Mouse (Mus musculus): ENCODE measurements around the gene Pdhb. TPM values are rescaled to one million over a fixed set of nuclear protein-coding genes. Genes with fewer than 3 reads are reported as not detected.

Pdhb gene
- polyA plus RNA-seq, 1 experiment from 2014 or later = 207 TPM

GRCm38 (mm10) chr14:8119904-8120303, 52.9 kb downstream of the Pdhb start:
- Histone ChIP-seq H3K36me3 (peaks cover 15% of the 10 kb centered on the region), H3K9me3 (replicated peaks) (no peaks in the 10 kb centered on the region), H3K4me3 (no peak overlapping the region), H3K9ac (no peak overlapping the region), H3K4me2 (replicated peaks) (no peak overlapping the region), H3K4me1 (no peaks in the 10 kb centered on the region), H3K27ac (no peak overlapping the region), H3K27me3 (no peaks in the 10 kb centered on the region)
- ATAC-seq (ENCODE audit: low FRiP score) = no peak
- WGBS = 86% methylated on average over 3 of the region's 3 CpGs

DNA sequence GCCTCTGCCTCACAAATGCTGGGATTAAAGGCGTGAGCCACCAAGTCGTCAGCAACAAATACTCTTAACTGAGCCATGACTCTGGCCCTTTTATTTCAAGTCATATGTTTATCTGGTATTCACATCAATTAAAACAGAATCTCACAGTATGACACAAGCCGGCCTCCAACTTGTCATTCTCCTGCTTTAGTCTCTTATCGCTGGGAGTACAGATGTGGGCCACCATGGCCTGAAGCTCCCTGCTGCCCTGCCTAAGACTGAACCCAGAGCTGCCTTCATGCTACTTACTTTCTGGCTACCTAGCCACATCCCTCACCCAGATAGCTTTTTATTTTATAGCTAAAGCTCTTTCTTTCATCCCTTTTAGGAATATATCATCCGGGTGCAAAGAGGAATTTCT, 53.4 kb downstream of the Pdhb start:
- H3K9me3 ChIP-seq (replicated peaks) = no peaks in the 10 kb centered on the region
- no peaks in the 10 kb centered on the region for H3K27me3 ChIP-seq
- WGBS = 92% methylated on average over 5 of the region's 5 CpGs
- no peak for ATAC-seq (ENCODE audit: low FRiP score)
- H3K4me1 ChIP-seq = no peaks in the 10 kb centered on the region
- no peak overlapping the region for H3K27ac ChIP-seq
- no peak overlapping the region for H3K4me2 ChIP-seq (replicated peaks)
- H3K36me3 ChIP-seq = peaks cover 15% of the 10 kb centered on the region
- H3K9ac ChIP-seq = no peak overlapping the region
- no peak overlapping the region for H3K4me3 ChIP-seq

DNA sequence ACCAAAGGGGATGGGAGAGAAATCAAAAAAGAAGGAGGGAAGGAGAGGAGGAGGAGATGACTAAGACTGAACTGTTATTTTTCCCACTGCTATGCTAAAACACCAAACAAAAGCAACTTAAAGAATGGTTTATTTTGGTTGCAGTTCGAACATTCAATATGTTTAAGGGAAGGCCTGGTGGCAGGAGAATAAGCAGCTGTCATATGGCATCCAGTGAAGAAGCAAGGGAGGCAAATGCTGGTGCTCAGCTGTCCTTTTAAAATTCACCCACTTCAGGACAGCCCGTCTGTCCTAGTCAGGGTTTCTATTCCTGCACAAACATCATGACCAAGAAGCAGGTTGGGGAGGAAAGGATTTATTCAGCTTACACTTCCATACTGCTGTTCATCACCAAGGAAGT, 55.5 kb downstream of the Pdhb start:
- Histone ChIP-seq H3K27me3 (no peaks in the 10 kb centered on the region), H3K27ac (no peak overlapping the region), H3K9ac (no peak overlapping the region), H3K4me2 (replicated peaks) (no peak overlapping the region), H3K4me1 (no peaks in the 10 kb centered on the region), H3K36me3 (peaks cover 9% of the 10 kb centered on the region), H3K9me3 (replicated peaks) (no peaks in the 10 kb centered on the region), H3K4me3 (no peak overlapping the region)
- 86% methylated on average over 2 of the region's 2 CpGs for WGBS
- no peak for ATAC-seq (ENCODE audit: low FRiP score)

Other genes starting within 250 kb of the Pdhb start
- gene Gm45521, start 215.7 kb downstream of the Pdhb start, polyA plus RNA-seq (2016; fragmentation: Nextera tagmentation; extraction: Ambion mirVana) = 0.67 TPM in 1 of 2 replicates, not detected in the other
- 0.08 TPM in 1 of 2 replicates, not detected in the other for gene Dnase1l3, start 178.5 kb downstream of the Pdhb start, polyA plus RNA-seq (2016; fragmentation: Nextera tagmentation; extraction: Ambion mirVana)
- gene Abhd6, start 170.1 kb downstream of the Pdhb start, polyA plus RNA-seq (2016; fragmentation: Nextera tagmentation; extraction: Ambion mirVana) = 19.5 and 19.6 TPM in 2 replicates
- gene Rpp14, start 92.7 kb downstream of the Pdhb start, polyA plus RNA-seq (2016; fragmentation: Nextera tagmentation; extraction: Ambion mirVana) = 45.4 and 47.5 TPM in 2 replicates
- 43.0 and 46.7 TPM in 2 replicates for gene Pxk, start 74.8 kb downstream of the Pdhb start, polyA plus RNA-seq (2016; fragmentation: Nextera tagmentation; extraction: Ambion mirVana)
- gene Kctd6, start 41.1 kb upstream of the Pdhb start, polyA plus RNA-seq (2016; fragmentation: Nextera tagmentation; extraction: Ambion mirVana) = 15.6 and 16.0 TPM in 2 replicates
- gene Acox2, start 86.3 kb upstream of the Pdhb start, polyA plus RNA-seq (2016; fragmentation: Nextera tagmentation; extraction: Ambion mirVana) = 0.26 TPM in 1 of 2 replicates, not detected in the other
- 2.5 and 4.5 TPM in 2 replicates for gene Fam107a, start 145.0 kb upstream of the Pdhb start, polyA plus RNA-seq (2016; fragmentation: Nextera tagmentation; extraction: Ambion mirVana)
- gene Oit1, start 205.7 kb upstream of the Pdhb start, polyA plus RNA-seq (2016; fragmentation: Nextera tagmentation; extraction: Ambion mirVana) = not detected in 2 replicates